Mouse (Mus musculus) limb, embryonic 13.5 days (tissue): ENCODE measurements around the gene Max. TPM values are rescaled to one million over a fixed set of nuclear protein-coding genes. Genes with fewer than 3 reads are reported as not detected.

Source experiments
- ATAC-seq: fragments of 200-750 bp; cut with Nextera tagmentation; 2 replicates; pipeline ENCODE4 v1.8.0; 2017; ENCODE audit warnings: low read depth, moderate number of reproducible peaks, moderate TSS enrichment; ENCODE audit not compliant: low FRiP score
- H3K27ac ChIP-seq: fragments of 300-500 bp; sonication (generic); 2 replicates; pipeline ENCODE4 v1.5.1; 2015; ENCODE audit warnings: inconsistent platforms, mild to moderate bottlenecking, moderate library complexity
- H3K27me3 ChIP-seq: fragments of 300-500 bp; sonication (generic); 2 replicates; pipeline ENCODE4 v1.6.1; 2015; ENCODE audit warnings: mild to moderate bottlenecking, inconsistent platforms
- H3K36me3 ChIP-seq: fragments of 300-500 bp; sonication (generic); 2 replicates; pipeline ENCODE4 v1.6.1; 2015; ENCODE audit warnings: inconsistent platforms, mild to moderate bottlenecking, moderate library complexity
- H3K4me1 ChIP-seq: fragments of 300-500 bp; sonication (generic); 2 replicates; pipeline ENCODE4 v1.6.1; 2015; ENCODE audit warnings: inconsistent platforms
- H3K4me2 ChIP-seq: fragments of 300-500 bp; sonication (generic); replicated peaks from 2 replicates; pipeline ENCODE4 v1.6.1; 2015; ENCODE audit warnings: inconsistent platforms, mild to moderate bottlenecking, moderate library complexity
- H3K4me3 ChIP-seq: fragments of 300-500 bp; sonication (generic); 2 replicates; pipeline ENCODE4 v1.5.1; 2015; ENCODE audit warnings: moderate library complexity, mild to moderate bottlenecking, inconsistent platforms
- H3K9ac ChIP-seq: fragments of 300-500 bp; sonication (generic); 2 replicates; pipeline ENCODE4 v1.6.1; 2015; ENCODE audit warnings: mild to moderate bottlenecking, inconsistent platforms
- H3K9me3 ChIP-seq: fragments of 300-500 bp; sonication (generic); 2 replicates; pipeline ENCODE4 v1.6.1; 2016; ENCODE audit warnings: inconsistent platforms
- WGBS: fragments of 180-500 bp; shearing (Covaris S2); methylation state at CpG from one replicate; pipeline ENCODE4 v1.1.7; 2015; 5-methylcytosine and 5-hydroxymethylcytosine counted together
- polyA plus RNA-seq: library from polyadenylated mRNA; unstranded; fragments of >200 nt; fragmentation: Nextera tagmentation; extraction: Ambion mirVana; gene quantifications from 2 replicates; pipeline ENCODE4 v1.2.1, GENCODE M21; 2015

Gene Max
- polyA plus RNA-seq, 1 experiment from 2014 or later: 13.7 TPM

GRCm38 (mm10) chr12:76950330-76950729 is 11.7 kb downstream of the Max start:
- no peak for ATAC-seq
- 79% methylated on average over 5 of the region's 5 CpGs for WGBS
- no peak overlapping the region for H3K9ac ChIP-seq

GRCm38 (mm10) chr12:76948781-76949180 is 13.2 kb downstream of the Max start:
- WGBS: 90% methylated on average over 3 of the region's 3 CpGs
- Histone ChIP-seq H3K27me3 (no peaks in the 10 kb centered on the region), H3K36me3 (peaks cover 91% of the 10 kb centered on the region), H3K9ac (no peak overlapping the region), H3K4me1 (no peaks in the 10 kb centered on the region), H3K4me3 (no peak overlapping the region), H3K27ac (no peak overlapping the region), H3K9me3 (no peaks in the 10 kb centered on the region), H3K4me2 (no peak overlapping the region)
- ATAC-seq: no peak

More at GRCm38 (mm10) chr12:76950330-76950729, 11.7 kb downstream of the Max start:
- Histone ChIP-seq H3K4me2 (no peak overlapping the region), H3K4me3 (no peak overlapping the region), H3K4me1 (peaks cover 3% of the 10 kb centered on the region; the same call in 1 of the 2 replicates), H3K9me3 (no peaks in the 10 kb centered on the region), H3K36me3 (peaks cover 83% of the 10 kb centered on the region), H3K27ac (no peak overlapping the region), H3K27me3 (no peaks in the 10 kb centered on the region)

GRCm38 (mm10) chr12:76948185-76948584 is 13.8 kb downstream of the Max start:
- Histone ChIP-seq H3K27me3 (no peaks in the 10 kb centered on the region), H3K9ac (no peak overlapping the region), H3K4me1 (no peaks in the 10 kb centered on the region), H3K4me3 (no peak overlapping the region), H3K27ac (no peak overlapping the region), H3K36me3 (peaks cover 91% of the 10 kb centered on the region), H3K9me3 (no peaks in the 10 kb centered on the region), H3K4me2 (no peak overlapping the region)
- WGBS: 94% methylated on average over 2 of the region's 2 CpGs
- no peak for ATAC-seq

GRCm38 (mm10) chr12:76947487-76947886 is 14.5 kb downstream of the Max start:
- Histone ChIP-seq H3K27me3 (no peaks in the 10 kb centered on the region), H3K4me3 (no peak overlapping the region), H3K27ac (no peak overlapping the region), H3K4me1 (peaks cover 6% of the 10 kb centered on the region; the same call in 1 of the 2 replicates), H3K9ac (no peak overlapping the region), H3K36me3 (peaks cover 91% of the 10 kb centered on the region), H3K4me2 (no peak overlapping the region), H3K9me3 (no peaks in the 10 kb centered on the region)
- ATAC-seq: no peak
- 93% methylated on average over 3 of the region's 3 CpGs for WGBS

GRCm38 (mm10) chr12:76943466-76943865 is 18.5 kb downstream of the Max start:
- H3K4me1 ChIP-seq: peaks cover 8% of the 10 kb centered on the region; the same call in 1 of the 2 replicates
- whole genome bisulfite sequencing: 85% methylated on average over 6 of the region's 6 CpGs
- H3K27ac ChIP-seq: no peak overlapping the region
- no peaks in the 10 kb centered on the region for H3K9me3 ChIP-seq
- H3K36me3 ChIP-seq: peaks cover 98% of the 10 kb centered on the region
- no peak for ATAC-seq
- H3K9ac ChIP-seq: no peak overlapping the region
- no peak overlapping the region for H3K4me2 ChIP-seq
- no peak overlapping the region for H3K4me3 ChIP-seq
- no peaks in the 10 kb centered on the region for H3K27me3 ChIP-seq

- H3K4me3 ChIP-seq: no peak overlapping the region
- WGBS: 80% methylated on average over 3 of the region's 3 CpGs
- H3K36me3 ChIP-seq: peaks cover 98% of the 10 kb centered on the region
- no peak for ATAC-seq
- H3K4me1 ChIP-seq: peaks cover 8% of the 10 kb centered on the region; the same call in 1 of the 2 replicates
- H3K9ac ChIP-seq: no peak overlapping the region
- H3K9me3 ChIP-seq: no peaks in the 10 kb centered on the region
- no peaks in the 10 kb centered on the region for H3K27me3 ChIP-seq
- H3K4me2 ChIP-seq: no peak overlapping the region
- H3K27ac ChIP-seq: no peak overlapping the region
Observed at GRCm38 (mm10) chr12:76943046-76943445, 19.0 kb downstream of the Max start.

GRCm38 (mm10) chr12:76942476-76942875 is 19.5 kb downstream of the Max start:
- H3K4me2 ChIP-seq: no peak overlapping the region
- 42% methylated on average over 2 of the region's 2 CpGs for WGBS
- H3K27me3 ChIP-seq: no peaks in the 10 kb centered on the region
- no peaks in the 10 kb centered on the region for H3K9me3 ChIP-seq
- peaks cover 98% of the 10 kb centered on the region for H3K36me3 ChIP-seq
- H3K9ac ChIP-seq: no peak overlapping the region
- ATAC-seq: no peak
- H3K4me3 ChIP-seq: no peak overlapping the region
- peaks cover 8% of the 10 kb centered on the region; the same call in 1 of the 2 replicates for H3K4me1 ChIP-seq
- no peak overlapping the region for H3K27ac ChIP-seq

GRCm38 (mm10) chr12:76941524-76941923 is 20.5 kb downstream of the Max start:
- ATAC-seq: no peak
- WGBS: 84% methylated on average over 2 of the region's 2 CpGs
- Histone ChIP-seq H3K9me3 (no peaks in the 10 kb centered on the region), H3K4me2 (no peak overlapping the region), H3K9ac (no peak overlapping the region), H3K4me1 (peaks cover 8% of the 10 kb centered on the region; the same call in 1 of the 2 replicates), H3K36me3 (peaks cover 99% of the 10 kb centered on the region), H3K27ac (no peak overlapping the region), H3K27me3 (no peaks in the 10 kb centered on the region), H3K4me3 (no peak overlapping the region)

- H3K27ac ChIP-seq: no peak overlapping the region
- WGBS: 93% methylated on average over 6 of the region's 6 CpGs
- H3K9ac ChIP-seq: no peak overlapping the region
- H3K36me3 ChIP-seq: peaks cover 80% of the 10 kb centered on the region
- no peak for ATAC-seq
- no peaks in the 10 kb centered on the region for H3K9me3 ChIP-seq
- H3K4me3 ChIP-seq: no peak overlapping the region
- no peaks in the 10 kb centered on the region for H3K27me3 ChIP-seq
- no peak overlapping the region for H3K4me2 ChIP-seq
- H3K4me1 ChIP-seq: peaks cover 7% of the 10 kb centered on the region; the same call in 1 of the 2 replicates
Observed at GRCm38 (mm10) chr12:76938013-76938412, 24.0 kb downstream of the Max start.

- no peak for ATAC-seq
- H3K9me3 ChIP-seq: no peaks in the 10 kb centered on the region
- no peaks in the 10 kb centered on the region for H3K4me1 ChIP-seq
- WGBS: 93% methylated on average over 10 of the region's 10 CpGs
- H3K27ac ChIP-seq: no peak overlapping the region
- no peak overlapping the region for H3K4me2 ChIP-seq
- no peaks in the 10 kb centered on the region for H3K27me3 ChIP-seq
- no peak overlapping the region for H3K4me3 ChIP-seq
- peaks cover 62% of the 10 kb centered on the region for H3K36me3 ChIP-seq
- no peak overlapping the region for H3K9ac ChIP-seq
Observed at GRCm38 (mm10) chr12:76936211-76936610, 25.8 kb downstream of the Max start.

GRCm38 (mm10) chr12:76934438-76934837 is 27.6 kb downstream of the Max start:
- Histone ChIP-seq H3K36me3 (peaks cover 44% of the 10 kb centered on the region), H3K9ac (no peak overlapping the region), H3K27me3 (no peaks in the 10 kb centered on the region), H3K4me2 (no peak overlapping the region), H3K9me3 (no peaks in the 10 kb centered on the region), H3K4me1 (no peaks in the 10 kb centered on the region), H3K27ac (no peak overlapping the region), H3K4me3 (no peak overlapping the region)
- WGBS: 88% methylated on average over 3 of the region's 3 CpGs
- ATAC-seq: no peak

GRCm38 (mm10) chr12:76932688-76933060 is 29.3 kb downstream of the Max start:
- no peak for ATAC-seq
- Histone ChIP-seq H3K9ac (no peak overlapping the region), H3K4me1 (no peaks in the 10 kb centered on the region)

More at GRCm38 (mm10) chr12:76932688-76933060, 29.3 kb downstream of the Max start:
- no peaks in the 10 kb centered on the region for H3K9me3 ChIP-seq
- no peak overlapping the region; the same call in 1 of the 2 replicates for H3K27ac ChIP-seq
- H3K4me2 ChIP-seq: no peak overlapping the region
- peaks cover 26% of the 10 kb centered on the region for H3K36me3 ChIP-seq
- 72% methylated on average over 6 of the region's 6 CpGs for WGBS
- H3K27me3 ChIP-seq: no peaks in the 10 kb centered on the region
- H3K4me3 ChIP-seq: no peak overlapping the region
